Mouse (Mus musculus) spleen, postnatal 36 days (tissue): ENCODE data around the gene Fezf2.

Experiments used
- DNase-seq, 2 experiments: peaks; one replicate each; pipeline ENCODE4 v3.0.0; 2022; ENCODE audit warnings: low spot score in 2 of 2, mixed read lengths in 1 of 2

Fezf2 gene

GRCm38 (mm10) chr14:12348089-12348488 is at the start of gene Fezf2:
Fezf2 (minus strand) TSS chr14:12348189.
- DNase-seq: no peak

- DNase-seq: no peak
These were observed 49.6 kb upstream of the Fezf2 start for GRCm38 (mm10) chr14:12397561-12397960.

- no peak for DNase-seq
These were observed 46.3 kb upstream of the Fezf2 start for GRCm38 (mm10) chr14:12394318-12394717.

- DNase-seq: no peak
These were observed 45.4 kb upstream of the Fezf2 start for GRCm38 (mm10) chr14:12393271-12393861.

GRCm38 (mm10) chr14:12391167-12391566 is 43.2 kb upstream of the Fezf2 start:
- DNase-seq: no peak

GRCm38 (mm10) chr14:12388806-12389436 is 40.9 kb upstream of the Fezf2 start:
- no peak for DNase-seq

GRCm38 (mm10) chr14:12388192-12388795 is 40.3 kb upstream of the Fezf2 start:
- no peak for DNase-seq

- no peak for DNase-seq
These were observed 39.2 kb upstream of the Fezf2 start for GRCm38 (mm10) chr14:12387176-12387575.

GRCm38 (mm10) chr14:12377883-12378282 is 29.9 kb upstream of the Fezf2 start:
- no peak for DNase-seq

- no peak for DNase-seq
These were observed 29.3 kb upstream of the Fezf2 start for GRCm38 (mm10) chr14:12377289-12377688.

GRCm38 (mm10) chr14:12375451-12375850 is 27.5 kb upstream of the Fezf2 start:
- no peak for DNase-seq

- DNase-seq: no peak
These were observed 2.4 kb upstream of the Fezf2 start for GRCm38 (mm10) chr14:12350271-12350916.

- DNase-seq: no peak
These were observed 1.5 kb upstream of the Fezf2 start for GRCm38 (mm10) chr14:12349334-12350090.

- no peak for DNase-seq
These were observed 956 bp downstream of the Fezf2 start for GRCm38 (mm10) chr14:12346865-12347600.

GRCm38 (mm10) chr14:12346011-12346864 is 1.8 kb downstream of the Fezf2 start:
- no peak for DNase-seq

- DNase-seq: no peak
These were observed 2.6 kb downstream of the Fezf2 start for GRCm38 (mm10) chr14:12345241-12345921.

- DNase-seq: no peak
These were observed 3.2 kb downstream of the Fezf2 start for GRCm38 (mm10) chr14:12344746-12345240.

GRCm38 (mm10) chr14:12344061-12344745 is 3.8 kb downstream of the Fezf2 start:
- no peak for DNase-seq

- DNase-seq: no peak
These were observed 4.5 kb downstream of the Fezf2 start for GRCm38 (mm10) chr14:12343451-12343941.
